Mouse (Mus musculus): ENCODE measurements around the gene Klf2.

The Klf2 gene

DNA sequence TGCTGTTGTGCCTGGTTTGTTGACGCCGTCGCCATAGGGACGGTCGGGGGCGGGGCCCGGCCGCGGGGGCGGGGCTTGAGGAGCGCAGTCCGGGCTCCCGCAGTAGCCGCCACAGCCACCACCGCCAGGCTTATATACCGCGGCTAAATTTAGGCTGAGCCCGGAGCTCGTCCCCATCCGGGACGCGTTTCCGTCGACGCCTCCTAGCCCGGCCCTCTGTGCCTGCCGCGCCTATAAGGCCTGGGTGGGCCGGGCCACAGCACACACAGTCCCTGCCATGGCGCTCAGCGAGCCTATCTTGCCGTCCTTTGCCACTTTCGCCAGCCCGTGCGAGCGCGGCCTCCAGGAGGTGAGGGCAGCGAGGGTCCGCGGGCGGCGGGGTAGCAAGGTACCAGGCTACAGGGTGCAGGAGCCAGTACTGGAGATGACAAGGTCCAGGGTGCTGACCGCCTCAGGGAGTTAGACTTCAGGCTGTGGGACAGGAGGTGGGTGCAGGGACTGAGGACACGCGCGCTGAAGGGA is at the start of gene Klf2:
TSS of gene Klf2 (plus strand) at position 233 of the 522 bp plus-strand sequence.
- DNase-seq (ENCODE audit: low spot score) = peak; percentile 96

- DNase-seq (ENCODE audit: low spot score) = no peak
Measured at GRCm38 (mm10) chr8:72270606-72271005, 48.2 kb upstream of the Klf2 start.

GRCm38 (mm10) chr8:72271051-72271660 is 47.7 kb upstream of the Klf2 start:
- no peak for DNase-seq (ENCODE audit: low spot score)

- DNase-seq (ENCODE audit: low spot score) = no peak
Measured at GRCm38 (mm10) chr8:72271691-72272090, 47.1 kb upstream of the Klf2 start.

GRCm38 (mm10) chr8:72272361-72272760 is 46.5 kb upstream of the Klf2 start:
- peak; percentile 55 for DNase-seq (ENCODE audit: low spot score)

- no peak for DNase-seq (ENCODE audit: low spot score)
Measured at GRCm38 (mm10) chr8:72273111-72273770, 45.6 kb upstream of the Klf2 start.

GRCm38 (mm10) chr8:72273807-72274206 is 45.0 kb upstream of the Klf2 start:
- no peak for DNase-seq (ENCODE audit: low spot score)

DNA sequence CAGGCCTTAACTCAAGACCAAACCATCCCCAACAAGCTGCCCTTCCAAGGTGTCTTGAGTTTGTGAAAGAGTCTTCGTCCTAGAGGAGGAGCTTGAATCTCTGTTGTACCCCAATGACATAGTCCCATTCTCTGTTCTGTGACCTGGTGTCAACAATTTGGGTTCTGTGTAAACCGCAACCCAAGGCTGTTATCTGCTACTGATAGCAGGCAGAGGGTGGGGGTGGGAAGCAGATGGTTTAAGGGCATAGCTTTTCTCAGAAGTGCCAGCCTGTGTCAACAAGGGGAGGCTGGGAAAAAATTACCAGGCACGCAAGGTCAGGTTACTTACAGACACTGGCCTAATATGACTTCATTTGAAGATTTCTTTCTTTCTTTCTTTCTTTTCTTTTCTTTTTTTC is 41.6 kb upstream of the Klf2 start:
- DNase-seq (ENCODE audit: low spot score) = no peak

- no peak for DNase-seq (ENCODE audit: low spot score)
Measured at GRCm38 (mm10) chr8:72279151-72279550, 39.7 kb upstream of the Klf2 start.

- DNase-seq (ENCODE audit: low spot score) = no peak
Measured at GRCm38 (mm10) chr8:72281634-72282033, 37.2 kb upstream of the Klf2 start.

- DNase-seq (ENCODE audit: low spot score) = no peak
Measured at GRCm38 (mm10) chr8:72285285-72285684, 33.5 kb upstream of the Klf2 start.

GRCm38 (mm10) chr8:72289051-72289450 is 29.8 kb upstream of the Klf2 start:
- no peak for DNase-seq (ENCODE audit: low spot score)

GRCm38 (mm10) chr8:72291104-72291503 is 27.7 kb upstream of the Klf2 start:
- no peak for DNase-seq (ENCODE audit: low spot score)

- DNase-seq (ENCODE audit: low spot score) = no peak
Measured at GRCm38 (mm10) chr8:72293309-72293708, 25.5 kb upstream of the Klf2 start.

DNA sequence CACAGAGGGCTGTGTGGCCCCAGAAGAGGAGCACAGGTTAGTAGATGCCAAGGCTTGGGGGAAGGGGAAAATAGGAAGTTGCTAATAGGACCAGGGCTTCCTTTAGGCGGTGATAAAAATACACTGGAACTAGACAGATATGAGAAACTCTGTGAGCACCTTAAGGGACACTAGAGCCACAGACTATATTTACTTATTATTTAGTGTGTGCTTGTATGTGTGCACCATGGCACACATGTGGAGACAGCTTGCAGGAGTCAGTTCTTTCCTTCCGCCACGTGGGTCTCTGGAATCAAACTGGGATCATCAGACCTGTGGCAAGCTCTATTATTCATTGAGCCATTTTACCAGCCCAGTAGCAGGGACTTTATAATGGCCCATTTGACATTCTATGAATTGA is 23.7 kb upstream of the Klf2 start:
- no peak for DNase-seq (ENCODE audit: low spot score)

DNA sequence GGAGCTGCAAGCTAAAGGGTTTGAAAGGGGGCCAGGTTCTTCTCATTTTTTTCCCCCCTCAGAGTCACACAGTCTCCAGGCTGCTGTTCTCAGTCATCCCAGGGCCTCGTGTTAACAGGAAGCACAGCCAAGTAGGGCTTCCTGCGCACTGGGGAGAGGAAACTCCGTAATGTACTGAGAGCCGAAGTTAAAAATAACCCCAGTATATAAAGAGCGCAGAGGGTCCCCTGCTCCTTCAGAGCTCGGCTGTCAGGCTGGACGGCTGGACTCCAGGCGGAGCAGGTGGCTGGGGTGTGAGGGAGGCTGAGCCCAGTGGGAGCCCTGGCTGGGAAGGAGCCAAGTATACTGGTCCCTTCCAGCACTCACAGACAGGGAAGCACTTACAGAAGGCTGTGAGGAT is 23.2 kb upstream of the Klf2 start:
- peak; percentile 50 for DNase-seq (ENCODE audit: low spot score)

- DNase-seq (ENCODE audit: low spot score) = no peak
Measured at GRCm38 (mm10) chr8:72296561-72296960, 22.3 kb upstream of the Klf2 start.

GRCm38 (mm10) chr8:72298928-72299327 is 19.9 kb upstream of the Klf2 start:
- no peak for DNase-seq (ENCODE audit: low spot score)

GRCm38 (mm10) chr8:72300654-72301400 is 18.0 kb upstream of the Klf2 start:
- DNase-seq (ENCODE audit: low spot score) = no peak

DNA sequence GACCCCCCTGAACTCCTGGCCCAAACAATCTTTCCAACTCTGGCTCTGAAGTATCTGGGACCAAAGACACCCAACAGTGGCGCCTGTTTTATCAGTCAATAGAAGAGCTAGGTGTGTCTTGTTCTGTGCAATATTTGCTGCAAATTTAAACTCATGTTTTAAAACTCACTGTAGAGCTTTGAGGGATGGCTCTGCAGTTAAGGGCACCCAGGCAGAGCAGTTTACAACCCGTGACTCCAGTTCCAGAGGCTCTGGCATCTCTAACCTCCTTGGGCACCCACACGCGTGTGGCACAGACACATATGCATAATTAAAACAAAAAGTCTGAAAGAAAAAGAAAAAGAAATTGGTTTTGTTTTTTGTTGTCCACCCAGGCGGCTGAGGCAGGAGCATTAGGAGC is 17.3 kb upstream of the Klf2 start:
- DNase-seq (ENCODE audit: low spot score) = no peak

DNA sequence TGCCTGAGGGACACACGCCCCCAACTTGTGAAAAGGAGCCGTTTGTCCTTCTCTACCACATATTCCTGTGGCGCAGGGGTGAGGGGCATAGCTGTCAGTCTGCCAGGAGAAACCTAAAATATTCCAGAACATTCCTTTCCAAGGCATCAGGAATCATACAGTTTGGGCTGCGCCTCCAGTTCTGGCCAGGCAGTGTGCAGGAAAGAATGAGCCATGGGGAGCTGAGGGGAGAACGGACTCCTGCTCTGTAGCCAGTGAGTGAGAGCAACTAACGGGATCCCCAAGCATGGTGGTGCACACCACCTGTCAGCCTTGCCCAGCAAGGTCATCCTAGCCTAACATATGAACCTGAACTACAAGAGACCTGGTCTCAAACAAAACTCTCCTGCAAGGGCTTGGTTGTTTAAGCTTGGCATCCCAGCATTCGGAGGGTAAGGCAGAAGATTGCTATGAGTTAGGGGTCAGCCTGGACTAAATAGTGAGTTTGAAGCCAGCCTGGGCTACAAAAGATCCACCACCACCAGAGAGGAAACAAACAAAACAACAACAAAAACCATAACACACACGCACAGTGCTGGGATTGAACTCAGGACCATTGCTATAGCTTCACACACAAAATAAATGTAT is 15.7 kb upstream of the Klf2 start:
- DNase-seq (ENCODE audit: low spot score) = no peak

DNA sequence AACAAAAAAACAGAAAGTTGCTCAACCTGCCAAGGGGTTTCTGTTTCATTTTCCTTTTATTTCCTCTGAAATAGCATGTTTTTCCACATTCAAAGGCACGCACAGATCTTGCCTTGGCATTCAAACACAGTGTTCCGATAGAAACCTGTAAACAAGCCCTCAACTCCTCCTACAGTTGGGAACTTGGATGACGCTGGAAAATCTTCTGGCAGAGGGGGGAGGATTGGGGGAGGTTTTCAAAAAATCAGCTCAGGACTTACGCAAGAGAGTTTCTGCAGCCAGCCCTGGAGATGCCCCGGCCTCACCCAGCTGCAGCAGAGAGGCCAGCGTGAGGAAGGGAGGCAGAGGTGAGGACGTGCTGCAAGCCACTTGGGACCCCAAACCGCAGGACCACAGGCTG is 15.2 kb upstream of the Klf2 start:
- DNase-seq (ENCODE audit: low spot score) = no peak
